Mouse (Mus musculus) forebrain, postnatal 0 days (tissue): ENCODE results near the gene Cc2d2b. TPM values are rescaled to one million over a fixed set of nuclear protein-coding genes. Genes with fewer than 3 reads are reported as not detected.

Source experiments
- ATAC-seq: fragments of 200-750 bp; cut with Nextera tagmentation; 2 replicates; pipeline ENCODE4 v1.8.0; 2017; ENCODE audit warnings: mild to moderate bottlenecking, moderate library complexity
- DNase-seq: peaks from one replicate; pipeline ENCODE4 v3.0.0-alpha.2; 2015
- H3K27ac ChIP-seq: fragments of 300-500 bp; sonication (generic); 2 replicates; pipeline ENCODE4 v1.5.1; 2014; ENCODE audit warnings: low read depth, mild to moderate bottlenecking, antibody characterized with exemption, low read length, moderate library complexity, mixed read lengths
- H3K27me3 ChIP-seq: fragments of 300-500 bp; sonication (generic); 2 replicates; pipeline ENCODE4 v1.6.1; 2014; ENCODE audit warnings: mild to moderate bottlenecking, low read length, mixed read lengths; ENCODE audit not compliant: insufficient read depth
- H3K36me3 ChIP-seq: fragments of 300-500 bp; sonication (generic); 2 replicates; pipeline ENCODE4 v1.6.1; 2014; ENCODE audit warnings: mild to moderate bottlenecking, moderate library complexity; ENCODE audit not compliant: insufficient read depth
- H3K4me1 ChIP-seq: fragments of 300-500 bp; sonication (generic); 2 replicates; pipeline ENCODE4 v1.6.1; 2014; ENCODE audit warnings: antibody characterized with exemption; ENCODE audit not compliant: insufficient read depth
- H3K4me2 ChIP-seq: fragments of 300-500 bp; sonication (generic); 2 replicates; pipeline ENCODE4 v1.6.1; 2014; ENCODE audit warnings: low read depth, mild to moderate bottlenecking, moderate library complexity
- H3K4me3 ChIP-seq: fragments of 300-500 bp; sonication (generic); 2 replicates; pipeline ENCODE4 v1.5.1; 2014; ENCODE audit warnings: low read depth, low read length, mixed read lengths
- H3K9ac ChIP-seq: fragments of 300-500 bp; sonication (generic); 2 replicates; pipeline ENCODE4 v1.6.1; 2014; ENCODE audit warnings: mild to moderate bottlenecking
- H3K9me3 ChIP-seq: fragments of 300-500 bp; sonication (generic); 2 replicates; pipeline ENCODE4 v1.6.1; 2016; ENCODE audit warnings: low read length
- CTCF ChIP-seq: sonication (generic); IDR thresholded peaks from 2 replicates; pipeline ENCODE4 v1.5.1; 2016; ENCODE audit warnings: antibody characterized with exemption, control low read depth, low read depth
- WGBS: fragments of 180-500 bp; shearing (Covaris S2); extraction: QIAGEN DNeasy Blood & Tissue Kit; methylation state at CpG from one replicate; pipeline ENCODE4 v1.1.7; 2014; 5-methylcytosine and 5-hydroxymethylcytosine counted together
- polyA plus RNA-seq: library from polyadenylated mRNA; unstranded; fragments of >200 nt; fragmentation: Nextera tagmentation; extraction: Ambion mirVana; gene quantifications from 2 replicates; pipeline ENCODE4 v1.2.1, GENCODE M21; 2015
- total RNA-seq: library from RNA; depleted of rRNA; stranded (reverse); fragments of >200 nt; gene quantifications from 2 replicates; pipeline ENCODE4 v1.2.3, GENCODE M21; 2014

Gene Cc2d2b
- total and polyA plus RNA-seq, 2 experiments from 2014 or later = 0.24 to 0.38 TPM

- Histone ChIP-seq H3K9me3 (no peaks in the 10 kb centered on the region), H3K9ac (peak overlapping the region; percentile 97), H3K27me3 (no peaks in the 10 kb centered on the region), H3K36me3 (peaks cover 2% of the 10 kb centered on the region), H3K4me3 (peak overlapping the region; percentile 89), H3K27ac (no peak overlapping the region), H3K4me2 (peak overlapping the region; percentile 76), H3K4me1 (peaks cover 16% of the 10 kb centered on the region; the same call in 1 of the 2 replicates)
- no peak for DNase-seq
- TF ChIP-seq CTCF = no peak
- 24% methylated on average over 5 of the region's 5 CpGs for WGBS
- ATAC-seq = no peak
Measured at GRCm38 (mm10) chr19:40832361-40832760, 83.8 kb downstream of the Cc2d2b start.

GRCm38 (mm10) chr19:40834436-40834835 lies 85.9 kb downstream of the Cc2d2b start:
- WGBS = 87% methylated on average over 6 of the region's 6 CpGs

GRCm38 (mm10) chr19:40838205-40838604 lies 89.7 kb downstream of the Cc2d2b start:
- no peak overlapping the region for H3K9ac ChIP-seq
- H3K36me3 ChIP-seq = peaks cover 47% of the 10 kb centered on the region
- H3K27me3 ChIP-seq = no peaks in the 10 kb centered on the region
- no peak overlapping the region for H3K4me2 ChIP-seq
- no peak for TF ChIP-seq CTCF
- H3K27ac ChIP-seq = no peak overlapping the region
- DNase-seq (no peak), ATAC-seq (no peak)
- no peaks in the 10 kb centered on the region for H3K9me3 ChIP-seq
- H3K4me3 ChIP-seq = no peak overlapping the region
- peaks cover 2% of the 10 kb centered on the region; the same call in 1 of the 2 replicates for H3K4me1 ChIP-seq
- WGBS = 96% methylated on average over 7 of the region's 7 CpGs

More at GRCm38 (mm10) chr19:40834436-40834835, 85.9 kb downstream of the Cc2d2b start:
- no peak overlapping the region for H3K4me2 ChIP-seq
- no peak overlapping the region for H3K27ac ChIP-seq
- H3K27me3 ChIP-seq = no peaks in the 10 kb centered on the region
- H3K9me3 ChIP-seq = no peaks in the 10 kb centered on the region
- H3K36me3 ChIP-seq = peaks cover 23% of the 10 kb centered on the region
- H3K9ac ChIP-seq = no peak overlapping the region
- peaks cover 16% of the 10 kb centered on the region; the same call in 1 of the 2 replicates for H3K4me1 ChIP-seq
- H3K4me3 ChIP-seq = no peak overlapping the region
- TF ChIP-seq CTCF = no peak
- ATAC-seq (no peak), DNase-seq (no peak)

GRCm38 (mm10) chr19:40840303-40840702 lies 91.8 kb downstream of the Cc2d2b start:
- DNase-seq (no peak), ATAC-seq (no peak)
- Histone ChIP-seq H3K4me1 (no peaks in the 10 kb centered on the region), H3K27ac (no peak overlapping the region), H3K9me3 (no peaks in the 10 kb centered on the region), H3K9ac (no peak overlapping the region), H3K27me3 (no peaks in the 10 kb centered on the region), H3K4me2 (no peak overlapping the region), H3K4me3 (no peak overlapping the region), H3K36me3 (peaks cover 61% of the 10 kb centered on the region)
- WGBS = 74% methylated on average over 6 of the region's 6 CpGs
- no peak for TF ChIP-seq CTCF

- Histone ChIP-seq H3K36me3 (peaks cover 69% of the 10 kb centered on the region), H3K9ac (no peak overlapping the region), H3K9me3 (no peaks in the 10 kb centered on the region), H3K4me1 (no peaks in the 10 kb centered on the region), H3K4me2 (no peak overlapping the region), H3K4me3 (no peak overlapping the region), H3K27me3 (no peaks in the 10 kb centered on the region), H3K27ac (no peak overlapping the region)
- TF ChIP-seq CTCF = no peak
- ATAC-seq (no peak), DNase-seq (no peak)
- WGBS = 90% methylated on average over 6 of the region's 6 CpGs
Measured at GRCm38 (mm10) chr19:40841083-40841482, 92.5 kb downstream of the Cc2d2b start.

GRCm38 (mm10) chr19:40841593-40841992 lies 93.0 kb downstream of the Cc2d2b start:
- Histone ChIP-seq H3K9ac (no peak overlapping the region), H3K27ac (no peak overlapping the region), H3K4me3 (no peak overlapping the region), H3K36me3 (peaks cover 73% of the 10 kb centered on the region), H3K4me1 (no peaks in the 10 kb centered on the region), H3K27me3 (no peaks in the 10 kb centered on the region), H3K9me3 (no peaks in the 10 kb centered on the region), H3K4me2 (no peak overlapping the region)
- WGBS = 92% methylated on average over 13 of the region's 13 CpGs
- DNase-seq (no peak), ATAC-seq (no peak)
- TF ChIP-seq CTCF = no peak

GRCm38 (mm10) chr19:40844731-40845130 lies 96.2 kb downstream of the Cc2d2b start:
- Histone ChIP-seq H3K27me3 (no peaks in the 10 kb centered on the region), H3K4me1 (no peaks in the 10 kb centered on the region), H3K27ac (no peak overlapping the region), H3K9ac (no peak overlapping the region), H3K9me3 (no peaks in the 10 kb centered on the region), H3K4me3 (no peak overlapping the region), H3K36me3 (peaks cover 65% of the 10 kb centered on the region), H3K4me2 (no peak overlapping the region)
- ATAC-seq = no peak
- WGBS = 93% methylated on average over 13 of the region's 13 CpGs
- DNase-seq = no peak
- no peak for TF ChIP-seq CTCF
